Comparison of ENCODE assay signal across 25 mouse cellular contexts in genomic region chr11:102552051-102552450, GRCm38 (mm10). TPM values are rescaled to one million over a fixed set of nuclear protein-coding genes. Genes with fewer than 3 reads are reported as not detected.
DNase-seq lines count a peak whose midpoint lies in the region; ATAC-seq and TF ChIP-seq lines count a peak whose summit lies in the region.
"Had no signal": no experiment of that assay in that cellular context is flagged by ENCODE, and none has a peak within 500 bp of the region (broad histone marks: within the 10 kb centered on the region; RNA-seq: fewer than 3 reads in every experiment).

No protein-coding gene starts in this region.

- H3K36me3 ChIP-seq in heart, embryonic 10.5 days = peaks cover 13% of the 10 kb centered on the region; the same call in 1 of the 2 replicates
- H3K36me3 ChIP-seq in lung, postnatal 0 days (ENCODE audit: insufficient read depth, low read length) = no peaks in the 10 kb centered on the region
- H3K36me3 ChIP-seq: neural tube, embryonic 15.5 days; stomach, embryonic 15.5 days had no signal

- WGBS in heart, embryonic 10.5 days = 87% methylated on average over 3 of the region's 3 CpGs
- WGBS in lung, postnatal 0 days = 84% methylated on average over 3 of the region's 3 CpGs

- no peak overlapping the region for H3K9ac ChIP-seq in lung, postnatal 0 days (replicated peaks; ENCODE audit: low read depth)
- H3K9ac ChIP-seq: embryonic facial prominence, embryonic 12.5 days; limb, embryonic 13.5 days; liver, embryonic 15.5 days; neural tube, embryonic 15.5 days; stomach, embryonic 15.5 days had no signal

- no peaks in the 10 kb centered on the region for H3K9me3 ChIP-seq in heart, embryonic 10.5 days
- no peaks in the 10 kb centered on the region for H3K9me3 ChIP-seq in lung, postnatal 0 days (ENCODE audit: low read length)
- H3K9me3 ChIP-seq: embryonic facial prominence, embryonic 12.5 days; hindbrain, embryonic 10.5 days; limb, embryonic 13.5 days; liver, embryonic 15.5 days; neural tube, embryonic 15.5 days; stomach, embryonic 15.5 days had no signal

- no peak for TF ChIP-seq EP300 in lung, postnatal 0 days (IDR thresholded peaks at IDR 0.05)

- H3K27me3 ChIP-seq in heart, embryonic 10.5 days (ENCODE audit: insufficient read depth, poor library complexity, severe bottlenecking) = no peaks in the 10 kb centered on the region
- no peaks in the 10 kb centered on the region for H3K27me3 ChIP-seq in lung, postnatal 0 days (replicated peaks; ENCODE audit: insufficient read depth, low read length)
- H3K27me3 ChIP-seq: embryonic facial prominence, embryonic 12.5 days; limb, embryonic 13.5 days; liver, embryonic 15.5 days; neural tube, embryonic 15.5 days; stomach, embryonic 15.5 days had no signal

- peaks cover 14% of the 10 kb centered on the region for H3K4me1 ChIP-seq in heart, embryonic 10.5 days
- H3K4me1 ChIP-seq in lung, postnatal 0 days (ENCODE audit: insufficient read depth, low read depth, low read length) = peaks cover 11% of the 10 kb centered on the region; the same call in 1 of the 2 replicates

- TF ChIP-seq CTCF in lung, postnatal 0 days (IDR thresholded peaks at IDR 0.05) = peak; percentile 18; the same call in 1 of the 2 replicates

- no peak for ATAC-seq in lung, postnatal 0 days
- 0 out of 2 replicates have a peak, but pooled peaks have one; percentile 45 for ATAC-seq in megakaryocyte-erythroid progenitor cell, adult 5-6 weeks (replicated peaks; ENCODE audit: low FRiP score, low TSS enrichment, poor library complexity, severe bottlenecking)

- no peak overlapping the region for H3K4me3 ChIP-seq in heart, embryonic 10.5 days
- no peak overlapping the region for H3K4me3 ChIP-seq in lung, postnatal 0 days (ENCODE audit: low read depth, low read length)
- H3K4me3 ChIP-seq: embryonic facial prominence, embryonic 12.5 days; hindbrain, embryonic 10.5 days; limb, embryonic 13.5 days; liver, embryonic 15.5 days; neural tube, embryonic 15.5 days; stomach, embryonic 15.5 days had no signal

- no peak overlapping the region for H3K4me2 ChIP-seq in lung, postnatal 0 days (replicated peaks; ENCODE audit: low read depth, low read length)
- H3K4me2 ChIP-seq: embryonic facial prominence, embryonic 12.5 days; heart, embryonic 11.5 days; limb, embryonic 13.5 days; liver, embryonic 15.5 days; midbrain, embryonic 11.5 days; neural tube, embryonic 15.5 days; stomach, embryonic 15.5 days had no signal

- H3K27ac ChIP-seq in heart, embryonic 10.5 days = no peak overlapping the region
- no peak overlapping the region for H3K27ac ChIP-seq in lung, postnatal 0 days (ENCODE audit: low read length)
- H3K27ac ChIP-seq: embryonic facial prominence, embryonic 12.5 days; hindbrain, embryonic 10.5 days; limb, embryonic 13.5 days; liver, embryonic 15.5 days; neural tube, embryonic 15.5 days; stomach, embryonic 15.5 days had no signal

- peak; percentile 63 for DNase-seq in heart, embryonic 10.5 days (ENCODE audit: low spot score)
- DNase-seq in heart, adult 8-10 months (ENCODE audit: low spot score) = no peak
- no peak for DNase-seq in lung, postnatal 0 days (ENCODE audit: low spot score)
- DNase-seq in lung, adult 18-20 months = no peak
- no peak for DNase-seq in testis, postnatal 14 days (ENCODE audit: low spot score)
- DNase-seq in left cerebral cortex, adult 18-20 months (ENCODE audit: low spot score in 2 of 2) = no peak
- DNase-seq: cerebellum, adult 18-20 months; cerebellum, postnatal 14 days; gastrocnemius, postnatal 25 days; kidney, adult 2 months; kidney, postnatal 14 days; lung, postnatal 10 days; right cerebral cortex, adult 18-20 months; right cerebral cortex, postnatal 4 days; thymus, adult 2 months had no signal

RNA-seq across cellular contexts. Expression of gene Gpatch8, which starts 4.1 kb away (rescaled TPM):
- 45.7 and 47.0 TPM in 2 replicates for polyA plus RNA-seq in heart, embryonic 10.5 days (2016; fragmentation: Nextera tagmentation; extraction: Ambion mirVana)
- 10 to 100 TPM; 16.4 to 22.3 (median 17.8) TPM for total RNA-seq in heart, adult 8-10 months (2022)
- polyA plus RNA-seq in lung, postnatal 0 days (2015; fragmentation: Nextera tagmentation; extraction: Ambion mirVana) = 25.3 and 27.4 TPM in 2 replicates
- total RNA-seq in megakaryocyte-erythroid progenitor cell, adult 5-6 weeks (2014; fragmentation: Nextera tagmentation) = 44.9 and 47.2 TPM in 2 replicates
- 34.3 and 38.2 TPM in 2 replicates for total RNA-seq in megakaryocyte-erythroid progenitor cell, adult 5-6 weeks (2017)
- total RNA-seq in left cerebral cortex, adult 18-20 months (2021) = 10 to 100 TPM; 50.8 to 52.0 TPM

RNA-seq across cellular contexts. Expression of gene Gm11627, which starts 27.2 kb away (rescaled TPM):
- polyA plus RNA-seq in heart, embryonic 10.5 days (2016; fragmentation: Nextera tagmentation; extraction: Ambion mirVana) = 11.6 and 13.5 TPM in 2 replicates
- under 1 TPM in 3 of 4 experiments, not detected in 1; 0.34 to 0.65 (median 0.60) TPM for total RNA-seq in heart, adult 8-10 months (2022)
- 8.0 and 11.4 TPM in 2 replicates for polyA plus RNA-seq in lung, postnatal 0 days (2015; fragmentation: Nextera tagmentation; extraction: Ambion mirVana)
- total RNA-seq in megakaryocyte-erythroid progenitor cell, adult 5-6 weeks (2014; fragmentation: Nextera tagmentation) = not detected in 2 replicates
- not detected in 2 replicates for total RNA-seq in megakaryocyte-erythroid progenitor cell, adult 5-6 weeks (2017)
- total RNA-seq in left cerebral cortex, adult 18-20 months (2021) = 1 to 10 TPM; 3.7 to 5.4 TPM
- total RNA-seq: adrenal gland, adult 18-20 months had no signal

RNA-seq across cellular contexts. Expression of gene Fzd2, which starts 52.1 kb away (rescaled TPM):
- 22.9 and 34.5 TPM in 2 replicates for polyA plus RNA-seq in heart, embryonic 10.5 days (2016; fragmentation: Nextera tagmentation; extraction: Ambion mirVana)
- total RNA-seq in heart, adult 8-10 months (2022) = 1 to 10 TPM; 1.5 to 2.5 (median 2.2) TPM
- polyA plus RNA-seq in lung, postnatal 0 days (2015; fragmentation: Nextera tagmentation; extraction: Ambion mirVana) = 19.6 and 20.8 TPM in 2 replicates
- total RNA-seq in megakaryocyte-erythroid progenitor cell, adult 5-6 weeks (2014; fragmentation: Nextera tagmentation) = not detected in 2 replicates
- not detected in 2 replicates for total RNA-seq in megakaryocyte-erythroid progenitor cell, adult 5-6 weeks (2017)
- 1 to 10 TPM; 9.4 to 9.7 TPM for total RNA-seq in left cerebral cortex, adult 18-20 months (2021)
